Mouse (Mus musculus): Measurements from ENCODE around the gene Art4.

Gene Art4

DNA sequence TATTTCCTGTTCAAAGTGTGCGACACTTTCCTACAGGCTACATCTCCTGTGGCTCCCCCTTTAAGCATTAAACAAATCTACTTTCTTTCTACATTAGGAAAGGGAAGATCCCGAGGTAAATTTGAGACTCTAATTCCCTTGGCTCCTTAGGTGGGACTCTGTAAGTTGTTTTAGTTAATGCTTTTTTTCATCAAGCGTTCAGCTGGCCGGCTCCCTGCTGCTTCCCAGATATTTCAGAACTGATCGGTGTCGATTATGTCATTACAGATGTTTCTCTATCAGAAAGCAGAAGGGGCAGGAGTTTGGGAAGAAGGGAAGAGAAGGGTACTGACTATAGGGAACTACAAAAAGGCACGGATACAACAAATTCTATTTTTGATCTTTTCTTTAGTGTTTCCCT is 30.4 kb downstream of the Art4 start:
- DNase-seq (ENCODE audit: low spot score), result no peak

DNA sequence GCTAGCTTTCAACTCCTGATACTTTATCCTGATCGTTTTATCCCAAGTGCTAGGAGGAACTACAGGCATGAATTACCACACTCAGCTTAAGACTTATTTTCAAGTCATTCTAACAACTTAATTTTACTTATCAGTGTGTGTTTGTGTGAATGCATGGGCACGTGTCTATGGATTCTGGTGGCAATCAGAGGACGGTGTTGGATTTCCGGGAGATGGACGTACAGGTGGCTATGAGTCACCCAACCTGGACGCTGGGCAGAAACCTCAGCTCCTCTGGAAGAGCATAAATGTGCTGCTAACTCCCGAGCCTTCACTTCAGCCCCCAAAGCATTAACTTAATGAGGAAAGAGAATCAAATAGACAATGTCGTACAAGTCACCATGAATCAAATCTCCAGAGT is 32.5 kb downstream of the Art4 start:
- DNase-seq (ENCODE audit: low spot score), result no peak

DNA sequence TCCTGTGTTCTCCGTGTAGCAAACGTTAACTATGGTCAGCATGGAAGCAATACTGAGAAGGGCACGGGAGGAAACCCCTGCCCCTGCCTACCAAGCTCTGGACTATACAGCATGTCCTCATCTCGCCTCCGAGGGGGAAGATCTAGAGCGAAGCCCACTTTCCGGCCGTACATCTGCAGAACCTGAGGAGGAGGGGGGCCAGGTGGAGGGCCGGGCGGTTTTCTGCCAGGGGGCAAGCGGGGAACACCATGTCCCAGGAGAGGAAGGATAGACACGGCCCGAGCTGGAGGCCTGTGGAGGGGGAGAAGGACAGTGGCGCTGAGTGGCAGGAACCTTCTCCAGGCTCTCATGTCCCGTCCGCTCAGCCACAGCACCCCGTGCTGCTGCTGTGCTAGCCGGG is 36.4 kb downstream of the Art4 start:
- no peak for DNase-seq (ENCODE audit: low spot score)

DNA sequence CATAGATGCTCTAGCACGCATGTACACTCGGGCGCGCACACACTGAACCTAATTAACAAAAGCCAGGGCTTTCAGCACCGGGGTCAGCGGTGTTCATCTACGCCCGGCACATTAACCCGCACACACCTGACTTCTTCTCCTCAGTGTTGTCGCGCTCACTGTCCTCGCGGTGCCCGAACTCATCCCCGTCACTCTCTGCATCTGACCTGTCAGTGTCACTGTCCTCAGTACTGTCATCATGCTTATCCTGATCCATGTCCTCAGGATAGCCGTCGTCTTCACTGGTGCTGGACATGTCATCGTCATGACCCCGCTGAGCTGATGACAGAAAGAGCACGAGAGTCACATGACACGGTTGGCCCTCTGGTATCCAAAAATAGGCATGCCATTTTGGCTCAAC is 37.2 kb downstream of the Art4 start:
- no peak for DNase-seq (ENCODE audit: low spot score)

DNA sequence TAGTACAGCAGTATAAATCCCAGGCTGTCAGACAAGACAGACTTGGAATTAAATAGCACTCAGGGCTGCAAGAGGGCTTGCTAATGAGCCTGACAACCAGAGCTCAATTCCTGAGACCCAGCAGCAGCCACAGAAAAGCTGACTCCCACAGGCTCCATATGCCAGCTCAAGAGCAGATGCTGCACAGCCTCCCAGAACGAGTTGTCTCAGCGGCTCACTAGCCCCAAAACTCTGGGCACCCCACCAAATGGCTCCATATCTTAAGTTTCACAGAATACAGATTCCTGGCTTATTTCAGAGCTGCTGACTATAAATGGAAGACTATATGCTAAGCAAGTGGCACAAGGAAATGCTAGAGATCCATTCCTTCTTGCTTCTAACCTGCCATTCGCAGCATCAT is 40.0 kb downstream of the Art4 start:
- peak; percentile 75 for DNase-seq (ENCODE audit: low spot score)

DNA sequence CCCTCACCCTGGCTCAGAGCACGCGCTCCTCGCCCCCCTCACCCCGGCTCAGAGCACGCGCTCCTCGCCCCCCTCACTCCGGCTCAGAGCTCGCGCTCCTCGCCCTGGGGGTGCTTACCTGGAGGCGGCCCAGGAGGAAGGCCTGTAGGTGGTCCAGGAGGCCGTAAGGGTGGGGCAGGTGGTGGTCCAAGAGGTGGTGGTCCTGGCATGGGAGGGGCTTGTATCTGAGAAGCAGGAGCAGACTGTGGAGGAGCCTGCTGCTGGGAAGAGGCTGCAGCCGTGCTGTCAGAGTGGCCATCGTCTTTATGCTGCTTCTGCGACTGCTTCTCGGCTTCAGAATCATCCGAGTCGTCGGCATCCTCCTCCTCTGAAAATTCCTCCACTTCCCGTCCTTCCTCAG is 40.7 kb downstream of the Art4 start:
- no peak for DNase-seq (ENCODE audit: low spot score)

DNA sequence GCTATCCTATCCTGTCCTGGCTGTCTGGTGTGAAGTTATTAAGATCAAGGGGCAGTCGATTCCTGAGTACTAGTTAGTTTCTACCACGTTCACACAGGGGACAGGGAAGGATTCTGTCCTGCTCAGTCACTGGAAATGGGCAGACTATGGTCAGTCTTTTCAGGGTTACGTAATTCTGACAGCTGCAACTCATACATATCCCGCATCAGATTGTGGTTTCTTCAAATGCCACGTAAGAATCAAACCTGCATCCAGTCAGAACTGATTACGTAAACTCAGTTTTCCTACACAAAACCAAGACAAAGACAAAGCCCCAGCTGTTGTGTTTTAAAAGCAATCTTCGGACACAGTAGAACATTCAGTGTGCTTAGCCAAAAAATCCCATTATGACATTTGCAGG is 42.2 kb downstream of the Art4 start:
- DNase-seq (ENCODE audit: low spot score), result no peak

DNA sequence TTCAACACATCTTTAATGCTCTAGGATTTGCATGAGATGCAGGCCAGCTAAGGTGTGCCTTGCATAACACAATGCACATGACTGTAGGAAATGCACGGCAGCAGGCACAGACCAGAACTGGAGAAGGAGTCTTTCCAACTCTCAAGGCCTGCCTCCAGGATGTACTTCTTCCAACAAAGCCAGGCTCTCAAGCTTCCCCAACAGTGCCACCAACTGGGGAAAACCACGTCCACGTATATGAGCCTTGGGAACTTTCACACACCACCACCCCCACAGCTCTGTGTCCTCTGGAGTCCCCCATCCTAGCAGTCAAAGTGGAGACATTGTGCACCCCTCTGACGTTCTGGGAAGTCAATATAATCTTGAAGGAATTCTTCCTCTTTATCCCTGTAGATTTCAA is 44.4 kb downstream of the Art4 start:
- no peak for DNase-seq (ENCODE audit: low spot score)

DNA sequence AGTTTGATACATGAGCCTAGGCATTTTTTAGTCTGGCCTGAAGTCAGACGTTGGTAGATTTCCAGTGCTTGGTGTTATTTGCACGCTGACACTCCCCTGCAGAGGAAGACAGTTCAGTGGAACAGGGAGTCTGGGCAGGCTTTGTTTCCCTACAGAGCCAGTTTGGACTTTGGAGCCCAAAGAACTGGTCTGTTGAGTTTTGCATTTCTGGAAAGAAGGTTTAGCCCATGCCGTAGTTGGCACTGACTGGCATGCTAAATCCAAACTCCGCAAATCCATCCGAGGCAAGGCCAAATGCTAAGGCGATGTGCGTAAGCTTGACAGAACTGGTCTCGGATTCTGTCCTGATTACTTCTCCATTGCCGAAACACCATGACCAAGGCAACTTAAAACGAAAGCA is 46.3 kb downstream of the Art4 start:
- no peak for DNase-seq (ENCODE audit: low spot score)

DNA sequence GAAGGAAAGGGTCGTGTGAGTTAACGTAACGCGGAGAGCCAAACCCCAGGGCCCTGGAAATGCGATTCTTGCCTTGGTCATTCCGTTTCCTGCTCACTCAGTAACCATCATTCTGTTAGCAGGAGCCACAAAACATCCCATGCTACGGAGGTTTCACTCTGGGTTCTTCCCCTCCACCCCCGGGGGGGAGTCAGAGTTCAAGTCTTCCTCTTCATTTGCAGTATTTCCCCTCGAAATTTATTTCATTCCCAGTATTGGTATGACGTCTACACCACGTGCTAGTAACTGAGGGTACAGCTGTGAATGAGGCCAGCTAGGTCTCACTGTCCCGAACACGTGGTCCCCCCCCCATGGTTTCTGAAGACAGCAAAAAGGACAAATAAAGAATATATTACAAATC is 47.9 kb downstream of the Art4 start:
- DNase-seq (ENCODE audit: low spot score), result no peak

DNA sequence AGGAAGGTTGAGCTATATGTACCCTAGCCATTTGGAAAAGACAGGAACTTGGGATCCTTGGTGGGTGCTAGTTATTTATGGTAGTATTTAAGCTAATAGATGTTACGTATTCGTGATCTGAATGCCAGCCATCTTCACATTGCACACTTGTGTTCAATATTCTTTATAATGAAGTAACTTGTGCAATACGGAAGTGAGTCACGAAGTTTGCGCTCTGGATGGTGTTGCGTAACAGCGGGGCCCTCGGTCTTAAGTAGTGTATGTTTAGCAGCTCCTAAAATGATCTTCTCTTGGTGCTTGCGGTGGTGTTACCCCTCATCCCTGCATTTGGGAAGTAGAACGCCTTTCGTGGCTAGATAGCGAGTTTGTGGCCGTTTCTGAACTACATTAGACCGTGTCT is 48.5 kb downstream of the Art4 start:
- DNase-seq (ENCODE audit: low spot score), result no peak

DNA sequence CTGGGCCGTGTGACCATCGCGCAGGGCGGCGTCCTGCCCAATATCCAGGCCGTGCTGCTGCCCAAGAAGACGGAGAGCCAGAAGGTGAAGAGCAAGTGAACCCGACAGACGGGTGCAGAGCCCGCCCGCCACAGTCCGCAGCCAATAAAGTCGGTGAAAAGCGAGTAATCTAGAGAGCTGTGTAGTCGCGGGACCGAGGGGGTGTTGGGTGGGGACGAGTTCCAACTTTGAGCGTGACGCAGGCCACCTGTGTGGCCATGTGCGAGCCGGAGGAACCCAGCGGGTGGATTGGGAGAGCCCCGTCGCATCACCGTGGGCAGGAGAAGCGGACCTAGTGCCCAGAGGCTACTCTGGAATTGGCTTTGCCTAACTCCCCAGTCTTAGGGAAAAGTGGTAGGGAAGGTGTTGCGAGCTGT is 48.9 kb downstream of the Art4 start:
- DNase-seq (ENCODE audit: low spot score), result no peak

DNA sequence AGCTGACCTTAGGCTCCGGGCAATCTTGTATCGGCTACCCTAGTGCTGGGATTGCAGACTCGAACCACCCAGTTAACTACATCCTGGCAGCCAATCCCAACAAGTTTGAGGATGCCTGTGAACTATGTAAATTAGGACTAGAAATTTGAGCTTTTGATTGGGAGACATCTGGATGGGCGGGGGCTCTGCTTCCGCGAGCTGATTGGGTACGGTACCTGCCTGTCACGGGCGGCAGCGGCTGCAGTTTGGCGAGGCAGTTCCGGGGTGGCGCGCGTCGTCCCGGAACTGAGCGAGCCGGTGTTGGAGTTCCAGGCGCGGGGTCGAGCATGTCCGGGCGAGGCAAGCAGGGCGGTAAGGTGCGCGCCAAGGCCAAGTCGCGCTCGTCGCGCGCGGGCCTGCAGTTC is 49.5 kb downstream of the Art4 start, which contains the start of gene H2afj:
TSS of gene H2afj (plus strand) at position 231 of the 404 bp plus-strand sequence.
- peak; percentile 97 for DNase-seq (ENCODE audit: low spot score)

DNA sequence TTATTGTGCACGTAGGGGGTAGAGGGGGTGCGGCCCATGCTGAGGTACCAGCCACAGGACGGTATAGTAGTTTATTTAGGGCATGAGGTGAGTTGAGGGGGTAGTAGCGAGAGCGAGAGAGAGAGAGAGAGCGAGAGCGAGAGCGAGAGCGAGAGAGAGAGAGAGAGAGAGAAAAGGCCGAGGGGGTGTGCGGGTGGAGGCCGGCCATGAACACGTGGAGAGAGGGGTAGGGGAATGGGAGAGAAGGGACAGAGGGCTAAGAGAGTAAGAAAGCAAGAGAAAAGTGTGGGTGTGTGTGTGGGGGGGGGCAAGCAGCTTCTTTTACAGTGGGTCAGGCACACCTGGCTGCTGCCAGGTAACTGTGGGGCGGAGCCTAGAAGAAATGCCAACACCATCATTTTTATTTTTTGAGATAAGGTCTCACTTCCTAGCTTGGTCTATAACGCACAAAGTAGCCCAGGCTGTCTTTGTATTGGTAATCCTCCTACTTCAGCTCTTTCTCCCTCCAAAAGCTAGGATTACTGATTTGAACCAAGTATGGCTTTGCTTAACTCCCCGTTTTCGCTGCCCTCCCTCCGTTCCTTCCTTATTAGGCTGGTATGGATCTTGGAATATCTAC is 50.0 kb downstream of the Art4 start:
- no peak for DNase-seq (ENCODE audit: low spot score)

DNA sequence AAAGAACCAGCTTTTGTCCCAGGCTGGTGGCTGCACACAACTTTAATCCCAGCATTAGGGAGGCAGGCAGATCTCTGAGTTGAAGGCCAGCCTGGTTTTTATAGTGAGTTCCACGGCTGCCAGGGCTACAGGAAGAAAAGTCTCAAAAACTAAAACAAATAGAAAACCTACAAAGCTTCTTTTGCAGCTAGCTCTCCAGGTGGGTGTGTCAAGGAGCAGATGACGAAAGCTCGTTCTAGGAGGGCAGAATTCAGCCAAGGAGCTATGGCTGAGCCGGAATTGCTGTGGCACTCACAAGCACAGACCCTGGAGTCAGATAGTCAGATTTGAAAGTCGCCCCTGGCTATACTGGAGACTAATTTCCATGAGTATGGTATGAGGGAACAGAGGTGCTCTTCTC is 50.7 kb downstream of the Art4 start:
- no peak for DNase-seq (ENCODE audit: low spot score)

DNA sequence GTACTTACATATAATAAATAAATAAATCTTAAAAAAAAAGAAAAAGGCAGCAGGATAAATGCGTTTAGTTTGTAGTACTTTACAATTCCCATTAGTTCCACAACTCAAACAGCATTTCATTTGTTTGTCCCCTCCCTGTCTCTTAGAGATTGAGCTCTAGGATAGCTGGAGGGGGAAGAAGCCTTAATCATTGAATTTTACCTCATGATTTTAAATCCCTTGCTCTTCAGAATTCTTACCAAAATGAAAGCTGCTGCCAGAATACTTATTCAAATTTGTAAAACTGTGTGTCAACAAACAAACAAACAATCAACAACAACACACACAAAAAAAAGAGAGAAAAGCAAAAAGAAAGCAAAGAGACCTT is 52.1 kb downstream of the Art4 start:
- DNase-seq (ENCODE audit: low spot score), result no peak

DNA sequence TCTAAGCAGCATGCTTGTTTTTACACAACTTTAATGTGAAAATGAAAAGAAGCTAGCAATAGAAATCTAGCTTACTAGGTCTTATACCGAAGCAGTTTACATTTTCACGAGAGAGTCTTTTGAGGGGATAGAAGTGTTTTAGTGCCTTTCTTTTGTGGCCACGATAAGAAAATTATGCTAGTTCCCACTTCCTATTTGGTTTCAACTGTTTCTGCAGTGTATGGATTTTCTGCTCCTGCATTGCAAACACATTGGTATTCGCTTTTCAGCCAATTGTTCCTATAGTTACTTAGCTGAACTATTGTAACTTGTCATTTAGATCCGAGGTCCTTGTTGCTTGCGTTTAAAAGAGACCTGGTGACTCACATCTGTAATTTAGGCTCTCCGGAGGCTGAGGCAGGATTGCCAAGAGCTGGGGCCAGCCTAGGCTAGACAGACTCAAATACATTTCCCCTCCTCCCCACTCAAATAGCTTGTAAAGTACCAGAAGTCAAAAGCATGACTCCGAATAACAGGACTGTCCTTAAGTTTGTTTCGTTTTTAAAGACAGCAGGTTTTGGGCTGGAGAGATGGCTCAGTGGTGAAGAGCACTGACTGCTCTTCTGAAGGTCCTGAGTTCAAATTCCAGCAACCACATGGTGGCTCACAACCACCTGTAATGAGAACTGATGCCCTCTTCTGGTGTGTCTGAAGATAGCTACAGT is 52.7 kb downstream of the Art4 start:
- no peak for DNase-seq (ENCODE audit: low spot score)

DNA sequence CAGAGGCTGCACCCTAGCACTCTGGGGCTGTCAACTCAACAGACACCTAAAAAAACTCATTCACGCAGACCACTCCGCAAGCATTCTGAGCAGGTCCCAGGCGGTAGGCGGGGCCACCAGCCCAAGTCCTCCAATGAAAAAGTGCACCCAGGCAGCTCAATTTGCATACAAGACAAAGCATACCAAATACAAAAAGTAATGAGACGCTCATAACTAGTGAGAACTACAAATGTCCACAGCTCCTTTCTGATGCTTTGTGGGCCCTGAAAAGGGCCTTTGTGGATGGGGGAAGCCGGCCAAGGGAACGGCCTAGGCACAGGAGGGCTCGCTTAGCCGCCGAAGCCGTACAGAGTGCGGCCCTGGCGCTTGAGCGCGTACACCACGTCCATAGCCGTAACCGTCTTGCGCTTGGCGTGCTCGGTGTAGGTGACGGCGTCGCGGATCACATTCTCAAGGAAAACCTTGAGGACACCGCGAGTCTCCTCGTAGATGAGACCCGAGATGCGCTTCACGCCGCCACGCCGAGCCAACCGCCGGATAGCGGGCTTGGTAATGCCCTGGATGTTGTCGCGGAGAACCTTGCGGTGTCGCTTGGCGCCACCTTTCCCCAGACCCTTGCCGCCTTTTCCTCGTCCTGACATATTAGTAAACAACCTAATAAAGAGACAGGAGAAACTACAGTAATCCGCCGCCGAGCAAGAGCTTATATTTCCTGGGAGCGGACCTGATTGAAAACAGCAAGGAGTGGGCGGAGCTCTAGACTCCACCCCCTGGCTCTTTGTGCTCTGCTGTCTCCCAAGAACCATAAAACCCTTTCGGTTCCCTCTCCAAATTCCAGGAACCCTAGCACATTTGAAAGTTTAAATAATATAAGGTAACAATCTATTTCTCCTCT is 53.5 kb downstream of the Art4 start, which contains the start of gene Hist4h4:
TSS of gene Hist4h4 (minus strand) at position 677 of the 895 bp plus-strand sequence.
- peak; percentile 95 for DNase-seq (ENCODE audit: low spot score)

DNA sequence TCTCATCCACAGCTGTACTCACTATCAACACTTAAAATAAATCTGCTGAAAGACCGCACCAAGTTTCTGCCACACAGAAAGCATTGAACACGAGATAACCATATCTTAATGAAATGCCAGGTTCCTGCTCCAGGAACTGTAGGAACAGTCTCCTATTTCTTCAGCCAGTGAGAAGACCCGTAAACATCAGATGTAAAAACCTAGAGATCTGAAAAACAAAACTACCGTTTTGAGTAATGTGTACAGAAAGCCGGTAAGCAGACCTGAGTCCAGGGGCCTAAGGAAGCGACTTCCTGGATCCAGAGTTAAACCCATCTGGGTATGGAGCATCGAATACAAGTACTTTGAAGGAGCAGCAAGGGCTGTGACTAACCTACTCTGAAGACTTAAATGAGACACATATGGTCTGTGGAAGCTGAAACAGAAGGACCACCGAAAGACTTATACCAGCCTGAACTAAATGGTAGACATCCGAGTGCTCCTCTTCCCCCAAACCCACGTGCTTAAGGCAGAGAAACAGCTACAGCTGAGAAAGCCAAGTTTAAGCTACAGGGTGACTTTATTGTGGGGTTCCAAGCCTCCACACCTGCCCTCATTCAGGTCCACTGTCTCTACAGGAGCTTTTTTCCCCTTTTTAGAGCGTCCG is 54.3 kb downstream of the Art4 start:
- no peak for DNase-seq (ENCODE audit: low spot score)

DNA sequence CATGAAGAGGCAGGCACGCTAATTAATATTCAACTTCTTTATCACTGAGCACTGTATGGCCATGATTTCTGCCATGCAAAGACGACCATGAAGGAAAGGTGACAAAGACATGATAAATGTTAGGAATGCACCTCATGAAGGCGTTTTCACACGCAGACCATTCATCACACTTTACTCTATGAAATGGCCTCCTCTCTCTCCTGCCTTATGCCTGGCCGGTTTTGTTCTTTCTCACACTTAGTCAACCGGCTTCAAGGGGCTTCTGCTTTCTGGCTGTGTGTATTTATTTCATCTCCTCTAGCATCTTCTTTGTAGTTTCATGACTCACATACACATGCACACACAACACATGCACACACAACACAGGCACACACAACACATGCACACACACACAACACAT is 56.3 kb downstream of the Art4 start:
- no peak for DNase-seq (ENCODE audit: low spot score)

DNA sequence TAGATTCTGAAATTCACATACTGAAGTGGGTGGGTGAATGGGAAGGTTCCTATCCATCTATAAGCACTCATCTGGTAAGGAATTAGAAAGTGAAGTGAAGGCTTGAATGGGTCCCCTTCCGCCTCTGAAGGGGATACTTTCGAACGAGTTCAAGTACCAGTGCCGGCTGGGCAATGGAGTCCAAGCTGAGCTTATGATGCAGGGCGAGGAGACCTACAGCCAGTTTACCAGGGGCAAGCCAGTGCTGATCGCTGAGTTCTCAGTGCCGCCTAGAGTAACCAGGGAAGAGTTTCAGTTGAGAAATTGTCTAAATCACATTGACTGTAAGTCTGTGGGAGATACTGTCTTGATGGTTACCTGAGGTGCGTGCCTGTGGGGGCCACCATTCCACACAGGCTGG is 56.8 kb downstream of the Art4 start:
- DNase-seq (ENCODE audit: low spot score), result no peak

Data from left cerebral cortex, adult 11 months (tissue).